Mouse (Mus musculus) lung, postnatal 4 days (tissue): Measurements from ENCODE around the gene Plxnc1.

Experiments used
- DNase-seq, 2 experiments: peaks; one replicate each; pipeline ENCODE4 v3.0.0; 2021

Plxnc1 gene

DNA sequence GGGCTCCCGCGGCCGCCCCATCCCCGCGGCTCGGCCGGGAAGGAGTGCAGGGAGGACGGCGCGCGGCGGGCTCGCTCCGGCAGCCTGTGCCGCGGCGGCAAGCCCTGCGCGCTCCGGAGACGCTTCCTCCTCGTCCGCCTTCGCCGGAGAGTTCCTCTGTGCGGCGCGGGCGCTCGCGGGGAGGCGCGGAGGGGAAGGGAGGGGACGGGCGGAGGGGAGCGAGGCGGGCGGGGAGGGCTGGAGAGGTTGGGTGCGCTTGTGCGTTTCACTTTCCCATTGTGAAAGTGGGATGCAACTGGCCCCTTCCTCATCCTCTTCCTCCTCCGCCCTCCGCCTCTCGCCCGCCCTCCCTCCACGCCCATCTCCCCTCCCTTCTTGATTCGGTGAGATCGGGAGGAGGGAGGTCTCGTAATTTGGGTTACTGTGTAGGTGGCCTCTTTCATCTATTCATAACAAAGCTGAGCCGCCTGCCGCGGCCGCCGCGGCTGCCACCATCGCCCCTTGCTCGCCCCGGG is at the start of gene Plxnc1:
Gene Plxnc1, minus strand, starts transcription at position 145 of the 515 bp plus-strand sequence.
- peak; percentile 70 to 73 for DNase-seq

- peak; percentile 92 to 93 for DNase-seq
Measured at GRCm38 (mm10) chr10:94992127-94992526, 47.5 kb upstream of the Plxnc1 start.

GRCm38 (mm10) chr10:94991564-94992097 is 47.0 kb upstream of the Plxnc1 start:
- peak; percentile 76 to 80 for DNase-seq

- peak; percentile 84 to 94 for DNase-seq
Measured at GRCm38 (mm10) chr10:94990768-94991563, 46.3 kb upstream of the Plxnc1 start.

- DNase-seq: no peak
Measured at GRCm38 (mm10) chr10:94989321-94989720, 44.7 kb upstream of the Plxnc1 start.

DNA sequence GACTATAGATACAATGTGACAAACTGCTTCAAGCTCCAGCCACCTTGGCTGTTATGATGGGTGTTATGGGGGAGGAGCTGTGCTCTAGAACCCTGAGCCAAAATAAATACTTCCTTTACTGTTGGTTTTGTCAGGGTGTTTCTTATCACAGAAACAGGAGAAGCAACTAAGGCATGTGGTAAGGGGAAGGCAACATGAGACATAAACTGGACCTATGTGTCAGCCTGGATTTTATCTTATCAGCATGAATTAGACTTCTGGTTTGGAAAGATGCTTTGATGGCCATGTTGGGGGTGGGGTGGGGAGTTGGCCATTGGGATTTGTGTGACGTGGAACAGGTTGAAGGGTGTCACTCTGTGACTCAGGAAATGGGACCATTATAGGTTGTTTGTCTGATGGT is 40.5 kb upstream of the Plxnc1 start:
- DNase-seq: no peak

DNA sequence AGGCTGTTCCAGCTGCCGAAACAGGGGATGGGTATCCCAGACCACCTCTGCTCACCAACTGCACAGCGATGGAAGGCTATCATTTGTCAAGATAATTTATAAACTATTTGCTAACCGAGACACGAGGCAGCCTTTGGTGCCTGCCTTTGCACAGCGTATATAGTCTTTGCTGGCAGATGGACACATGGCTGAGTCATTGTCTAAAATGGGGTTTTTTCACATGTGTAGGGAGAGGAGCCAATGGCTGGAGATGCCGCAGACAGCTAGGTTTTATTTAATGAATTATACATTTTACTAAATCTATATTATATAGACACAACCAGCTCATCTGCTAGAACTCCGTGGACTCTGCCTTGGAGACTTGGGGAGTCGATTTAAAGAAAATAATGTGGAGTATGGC is 37.9 kb upstream of the Plxnc1 start:
- DNase-seq: no peak

- DNase-seq: no peak
Measured at GRCm38 (mm10) chr10:94981466-94982138, 37.0 kb upstream of the Plxnc1 start.

GRCm38 (mm10) chr10:94978265-94978822 is 33.7 kb upstream of the Plxnc1 start:
- DNase-seq: no peak

DNA sequence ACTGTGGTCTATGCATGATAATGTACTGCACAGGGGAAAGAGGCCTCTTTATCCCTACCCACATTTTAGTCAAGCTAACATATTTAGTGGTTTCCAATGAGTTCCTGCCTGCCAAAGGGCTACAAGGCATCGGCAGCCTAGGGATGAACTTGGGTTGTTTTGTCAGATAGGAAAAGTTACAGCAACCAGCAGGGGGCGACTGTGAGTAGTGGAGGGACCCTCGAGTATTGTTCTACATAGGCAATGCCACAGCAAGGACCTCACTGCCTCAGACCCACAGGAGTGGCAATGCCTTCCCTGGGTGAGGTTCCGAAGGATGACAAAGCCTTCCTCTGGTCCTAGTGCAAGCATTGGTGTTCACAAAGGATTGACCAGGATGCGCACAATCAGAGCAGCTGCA is 31.7 kb upstream of the Plxnc1 start:
- DNase-seq: peak in 1 of 2 experiments; percentile 38

DNA sequence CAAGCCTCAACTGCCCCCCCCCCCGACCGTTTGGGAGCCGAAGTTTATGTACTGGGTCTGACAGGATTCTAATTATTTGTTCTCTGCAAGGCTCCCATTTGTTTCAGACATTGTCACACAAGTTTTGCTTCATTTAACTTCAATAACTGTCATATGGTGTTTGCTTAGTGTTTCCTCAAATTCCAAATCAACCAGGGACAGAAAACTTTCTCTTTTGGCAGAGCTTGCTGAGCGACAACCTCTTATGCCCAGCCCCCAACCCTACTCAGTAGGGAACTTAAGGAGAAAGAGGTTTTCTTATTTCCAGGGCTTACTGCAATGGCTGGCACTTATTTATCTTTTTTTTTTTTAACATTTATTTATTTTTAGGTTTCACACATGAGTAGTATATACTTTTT is 30.5 kb upstream of the Plxnc1 start:
- no peak for DNase-seq

- DNase-seq: no peak
Measured at GRCm38 (mm10) chr10:94974345-94975098, 29.9 kb upstream of the Plxnc1 start.

DNA sequence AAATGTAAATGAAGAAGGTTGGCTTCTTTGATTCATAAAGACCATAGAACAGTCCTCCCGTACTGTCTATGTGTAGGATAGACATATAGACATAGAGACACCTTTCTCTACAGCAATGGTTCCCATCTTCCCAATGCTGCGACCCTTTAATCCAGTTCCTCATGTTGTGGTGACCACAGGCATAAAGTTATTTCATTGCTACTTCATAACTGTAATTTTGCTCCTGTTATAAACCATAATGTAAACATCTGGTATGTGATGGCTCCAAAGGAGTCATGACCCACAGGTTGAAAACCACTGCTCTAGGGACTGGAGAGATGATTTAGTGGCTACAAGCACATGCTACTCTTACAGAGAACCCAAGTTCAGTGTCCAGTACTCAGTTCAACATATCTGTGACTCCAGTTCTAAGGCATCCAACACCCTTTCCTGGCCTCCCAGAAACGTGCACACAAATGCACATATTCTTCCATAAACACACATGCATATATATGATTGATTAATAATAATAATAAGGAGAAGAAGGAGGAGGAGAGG is 27.1 kb upstream of the Plxnc1 start:
- DNase-seq: no peak

- DNase-seq: no peak
Measured at GRCm38 (mm10) chr10:94970221-94970620, 25.6 kb upstream of the Plxnc1 start.

DNA sequence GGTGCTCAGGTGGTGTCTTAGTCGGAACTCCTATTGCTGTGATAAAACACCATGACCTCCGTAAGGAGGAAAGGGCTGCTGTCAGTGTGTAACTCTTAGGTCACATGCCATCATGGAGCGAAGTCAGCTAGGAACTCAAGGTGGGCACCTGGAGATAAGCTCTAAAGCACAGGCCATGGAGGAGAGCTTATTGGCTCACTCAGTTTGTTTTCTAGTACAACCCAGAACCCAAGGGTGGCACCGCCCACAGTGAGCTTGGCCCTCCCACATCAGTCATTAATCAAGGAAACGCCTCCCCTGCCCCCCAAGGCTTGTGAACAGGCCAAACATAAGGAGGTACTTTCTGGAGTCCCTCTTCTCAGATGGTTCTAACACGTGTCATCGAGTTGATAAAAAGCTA is 22.8 kb upstream of the Plxnc1 start:
- DNase-seq: no peak

DNA sequence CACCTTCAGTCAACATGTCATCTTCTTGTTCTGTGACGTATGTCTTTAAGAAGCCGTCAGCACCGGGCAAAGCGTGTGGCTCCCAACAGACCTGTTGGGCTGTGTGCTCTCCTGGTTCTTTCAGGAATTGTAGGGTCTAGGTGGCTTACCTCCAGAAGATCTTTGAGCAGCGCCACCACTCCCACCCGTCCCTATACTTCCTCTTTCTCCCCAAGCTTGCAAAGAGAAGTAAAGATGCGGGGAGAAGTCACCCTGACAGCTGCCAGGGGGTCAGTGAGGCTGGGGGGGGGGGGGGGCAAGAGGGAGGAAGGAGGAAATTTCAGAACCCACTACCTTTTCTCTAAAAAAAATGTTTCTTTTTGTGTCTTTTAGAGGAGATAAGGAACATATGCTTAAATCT is 22.2 kb upstream of the Plxnc1 start:
- DNase-seq: no peak

DNA sequence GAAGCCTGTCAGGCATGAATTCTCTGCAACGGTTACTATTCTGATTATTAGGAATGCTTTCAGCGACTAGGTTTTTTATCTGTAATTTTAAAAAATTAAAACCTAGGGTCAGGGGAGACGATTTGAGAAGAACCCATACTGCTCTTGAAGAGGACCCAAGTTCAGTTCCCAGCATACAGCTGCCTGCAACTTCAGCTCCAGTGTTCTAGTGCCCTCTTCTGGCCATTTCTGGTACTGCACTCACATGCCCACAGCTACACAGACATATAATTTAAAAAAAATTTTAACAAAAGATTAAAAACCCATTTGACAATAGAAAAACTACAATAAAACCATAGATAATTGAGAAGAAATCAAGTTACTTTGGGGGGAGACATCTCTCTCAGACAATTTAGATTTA is 20.5 kb upstream of the Plxnc1 start:
- DNase-seq: no peak

DNA sequence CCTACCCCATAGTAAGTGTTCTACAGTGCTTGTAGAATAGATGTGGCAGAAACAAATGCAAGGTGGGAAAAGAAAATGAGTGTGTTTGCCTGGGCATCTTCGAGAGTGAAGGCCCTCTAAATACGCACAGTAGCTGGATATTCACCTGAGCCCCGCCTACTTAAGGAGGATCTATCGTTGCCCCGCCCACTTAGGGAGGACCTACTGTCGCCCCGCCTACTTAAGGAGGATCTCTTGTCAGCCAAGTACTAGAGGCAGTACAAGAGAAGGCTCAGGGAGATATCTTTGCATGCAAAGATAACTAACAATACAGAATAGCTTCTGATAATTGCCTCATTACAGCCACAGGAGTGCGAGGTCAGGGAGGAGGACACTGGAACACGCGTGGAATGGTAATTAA is 17.4 kb upstream of the Plxnc1 start:
- no peak for DNase-seq

- DNase-seq: peak in 1 of 2 experiments; percentile 25
Measured at GRCm38 (mm10) chr10:94961283-94961682, 16.6 kb upstream of the Plxnc1 start.

- peak in 1 of 2 experiments; percentile 66 for DNase-seq
Measured at GRCm38 (mm10) chr10:94958311-94958710, 13.7 kb upstream of the Plxnc1 start.

DNA sequence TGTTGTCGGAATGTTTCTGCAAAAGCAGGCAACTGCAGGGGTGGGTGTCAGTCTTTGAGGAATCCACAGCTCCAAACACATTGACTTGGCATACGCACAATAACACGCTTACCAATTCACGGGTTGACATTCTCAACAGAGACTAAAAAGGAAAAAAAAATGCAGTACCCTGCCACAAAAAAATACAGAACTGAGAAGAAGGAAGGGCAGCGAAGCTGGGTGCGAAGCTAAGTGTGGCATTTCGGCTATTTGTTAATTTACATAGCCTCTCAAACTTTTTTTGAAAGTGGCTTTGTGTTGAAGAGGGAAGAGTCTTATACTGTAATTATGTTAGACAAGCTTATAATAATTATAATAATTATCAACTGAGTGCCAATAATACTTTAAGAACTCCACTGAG is 13.1 kb upstream of the Plxnc1 start:
- no peak for DNase-seq

- DNase-seq: no peak
Measured at GRCm38 (mm10) chr10:94947915-94948675, 3.5 kb upstream of the Plxnc1 start.
